Mouse (Mus musculus) kidney, adult 2 months (tissue): ENCODE data around the gene Cacna2d4. TPM values are rescaled to one million over a fixed set of nuclear protein-coding genes. Genes with fewer than 3 reads are reported as not detected.

ENCODE experiments used
- DNase-seq: peaks from one replicate; pipeline ENCODE4 v3.0.0; 2021
- H3K27ac ChIP-seq: fragments of 200-500 bp; 2 replicates; pipeline ENCODE4 v1.5.1; 2012; ENCODE audit warnings: low read depth, low read length, control low read depth, inconsistent platforms; ENCODE audit not compliant: insufficient read depth
- H3K27me3 ChIP-seq: fragments of 200-500 bp; replicated peaks from 2 replicates; pipeline ENCODE4 v1.6.1; 2012; ENCODE audit warnings: mild to moderate bottlenecking, moderate library complexity, low read length, inconsistent platforms; ENCODE audit not compliant: control insufficient read depth, insufficient read depth
- H3K36me3 ChIP-seq: fragments of 200-500 bp; 2 replicates; pipeline ENCODE4 v1.6.1; 2012; ENCODE audit warnings: mild to moderate bottlenecking, moderate library complexity, low read length, inconsistent platforms; ENCODE audit not compliant: control insufficient read depth, insufficient read depth
- H3K4me1 ChIP-seq: fragments of 200-500 bp; 2 replicates; pipeline ENCODE4 v1.6.1; 2011; ENCODE audit warnings: low read length; ENCODE audit not compliant: control insufficient read depth, insufficient read depth
- H3K4me3 ChIP-seq: fragments of 200-500 bp; 2 replicates; pipeline ENCODE4 v1.5.1; 2011; ENCODE audit warnings: mild to moderate bottlenecking, low read depth, low read length, control low read depth; ENCODE audit not compliant: insufficient read depth
- CTCF ChIP-seq: fragments of 200-500 bp; conservative IDR thresholded peaks from 2 replicates; pipeline ENCODE4 v1.5.1; 2011; ENCODE audit warnings: low read depth, mild to moderate bottlenecking, control low read depth, low read length, moderate library complexity, mixed read lengths; ENCODE audit not compliant: insufficient read depth, insufficient read length
- POLR2A ChIP-seq: fragments of 200-500 bp; IDR thresholded peaks from one replicate; pipeline ENCODE4 v1.6.1; 2011; ENCODE audit warnings: low read depth, low read length, control low read depth
- WGBS: fragments of 180-500 bp; shearing (Covaris S2); methylation state at CpG from one replicate; pipeline ENCODE4 v1.1.7; 2018; 5-methylcytosine and 5-hydroxymethylcytosine counted together
- polyA plus RNA-seq: library from polyadenylated mRNA; depleted of rRNA; stranded (reverse); fragments of >200 nt; gene quantifications from 2 replicates; pipeline ENCODE4 v1.2.3, GENCODE M21; 2012

The Cacna2d4 gene
- polyA plus RNA-seq, 1 experiment: 0.66 TPM

DNA sequence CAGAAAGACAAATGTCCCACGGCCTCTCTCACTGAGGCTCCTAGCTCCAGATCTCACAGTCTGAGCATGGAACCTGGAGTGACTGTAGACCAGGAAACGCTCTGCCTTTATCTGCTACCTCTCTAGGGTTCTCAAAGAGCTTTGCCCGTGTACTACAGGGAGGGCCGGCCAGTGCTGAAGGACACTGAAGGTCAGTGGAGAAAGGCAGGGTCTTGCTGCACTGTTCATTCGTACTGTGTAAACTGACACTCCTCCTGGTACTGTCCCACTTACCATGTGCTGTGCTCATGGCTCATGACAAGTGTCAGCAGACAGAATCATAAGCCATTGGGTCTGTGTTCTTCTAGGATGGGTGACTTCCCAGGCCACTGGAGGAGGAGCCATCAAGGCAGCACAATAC is 23.0 kb upstream of the Cacna2d4 start:
- Histone ChIP-seq H3K4me1 (no peaks in the 10 kb centered on the region), H3K27ac (no peak overlapping the region), H3K4me3 (no peak overlapping the region), H3K27me3 (no peaks in the 10 kb centered on the region), H3K36me3 (peaks cover 2% of the 10 kb centered on the region)
- TF ChIP-seq POLR2A (no peak), CTCF (no peak)
- DNase-seq: no peak
- 77% methylated on average over 5 of the region's 5 CpGs for WGBS

DNA sequence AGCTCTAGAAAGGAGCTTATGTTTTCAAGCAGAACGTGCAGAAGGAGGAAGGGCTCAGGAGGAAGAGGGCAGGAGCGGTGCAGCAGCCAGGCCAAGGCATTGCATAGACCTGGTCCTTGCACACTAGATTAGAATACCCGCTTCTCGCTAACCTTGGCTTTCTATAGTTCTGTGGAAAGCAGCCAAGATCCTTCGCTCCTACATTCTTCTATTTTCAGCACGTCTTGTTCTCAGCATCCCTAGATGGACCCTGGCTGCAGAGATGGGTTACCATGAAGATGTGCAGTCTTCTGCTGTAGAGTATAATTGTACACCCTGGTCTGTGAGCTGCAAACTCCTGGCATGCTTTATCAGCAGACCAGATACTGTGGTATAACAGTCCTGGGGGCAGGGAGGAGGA is 22.1 kb upstream of the Cacna2d4 start:
- H3K27me3 ChIP-seq: no peaks in the 10 kb centered on the region
- H3K27ac ChIP-seq: no peak overlapping the region
- DNase-seq: no peak
- H3K36me3 ChIP-seq: peaks cover 2% of the 10 kb centered on the region
- TF ChIP-seq CTCF (no peak), POLR2A (no peak)
- H3K4me3 ChIP-seq: no peak overlapping the region
- H3K4me1 ChIP-seq: no peaks in the 10 kb centered on the region
- WGBS: 82% methylated on average over 6 of the region's 6 CpGs

DNA sequence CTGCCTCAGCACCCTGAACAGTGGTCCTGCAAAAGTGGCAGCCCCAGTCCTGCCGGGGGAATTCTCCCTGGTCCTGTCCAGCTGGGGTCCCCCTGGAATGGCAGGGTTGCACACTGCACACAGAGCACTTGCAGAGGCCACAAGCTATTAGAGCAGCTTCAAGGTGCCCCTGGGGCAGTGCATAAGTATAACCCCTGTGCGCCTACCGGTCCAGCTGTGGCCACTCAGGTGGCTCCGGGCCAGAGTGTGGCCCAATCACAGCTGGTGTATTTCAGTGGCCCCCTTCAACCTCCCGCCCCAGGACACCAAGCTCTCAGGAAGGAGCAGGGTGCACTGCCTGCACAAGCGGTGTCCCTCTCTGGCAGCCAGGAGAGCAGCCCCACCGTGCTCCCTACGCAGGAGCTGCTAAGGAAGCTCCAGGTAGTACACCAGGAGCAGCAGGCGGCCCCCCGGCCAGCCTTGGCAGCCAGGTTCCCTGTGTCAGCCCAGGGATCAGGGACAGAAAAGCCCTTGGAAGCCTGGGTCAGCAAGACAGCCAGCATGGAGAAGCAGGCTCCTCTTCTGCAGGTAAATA is 21.2 kb upstream of the Cacna2d4 start:
- TF ChIP-seq POLR2A (no peak), CTCF (no peak)
- no peak for DNase-seq
- Histone ChIP-seq H3K4me1 (no peaks in the 10 kb centered on the region), H3K27me3 (no peaks in the 10 kb centered on the region), H3K4me3 (no peak overlapping the region), H3K36me3 (peaks cover 2% of the 10 kb centered on the region), H3K27ac (no peak overlapping the region)
- 89% methylated on average over 10 of the region's 10 CpGs for WGBS

DNA sequence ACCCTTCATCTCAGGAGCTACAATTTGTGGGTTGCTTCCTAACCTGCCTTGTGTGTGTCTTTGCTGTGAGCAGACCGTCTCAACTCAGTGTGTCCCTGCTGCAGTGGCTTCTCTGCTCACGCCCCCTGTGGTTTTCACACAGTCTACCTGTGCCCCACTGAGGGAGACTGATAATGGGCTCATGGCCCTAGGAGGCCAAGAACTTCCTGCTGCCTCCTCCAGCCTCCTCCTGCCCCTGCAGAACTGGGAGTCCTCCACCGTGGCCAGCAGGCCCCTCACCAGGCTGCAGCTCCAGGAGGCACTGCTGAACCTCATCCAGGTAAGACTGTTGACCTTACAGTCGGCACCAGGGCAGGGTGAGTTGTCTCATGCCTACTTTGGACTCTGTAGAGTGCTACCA is 18.7 kb upstream of the Cacna2d4 start:
- H3K27me3 ChIP-seq: no peaks in the 10 kb centered on the region
- H3K4me1 ChIP-seq: no peaks in the 10 kb centered on the region
- TF ChIP-seq POLR2A: no peak
- TF ChIP-seq CTCF: no peak
- peaks cover 2% of the 10 kb centered on the region for H3K36me3 ChIP-seq
- WGBS: 69% methylated on average over 4 of the region's 4 CpGs
- DNase-seq: no peak
- H3K27ac ChIP-seq: no peak overlapping the region
- no peak overlapping the region for H3K4me3 ChIP-seq

DNA sequence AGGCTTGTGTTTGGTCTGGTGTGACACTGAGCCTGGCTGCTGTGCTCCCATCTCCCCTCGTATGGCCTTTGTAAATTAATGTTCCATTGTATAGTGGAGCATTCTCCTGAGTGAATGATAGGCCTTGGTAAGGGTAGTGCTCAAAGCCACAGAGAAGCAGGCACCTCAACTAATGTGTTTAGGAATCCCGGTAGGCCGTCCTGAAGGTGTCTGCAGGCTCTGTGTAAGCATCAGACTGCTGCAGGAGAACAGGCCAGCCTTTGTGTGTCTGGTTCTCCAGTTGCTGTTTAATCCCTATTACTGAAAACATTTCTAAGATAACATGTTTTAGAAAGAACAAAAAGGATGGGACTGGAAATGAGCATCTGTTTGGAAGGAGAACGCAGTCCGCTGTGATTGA is 17.7 kb upstream of the Cacna2d4 start:
- 93% methylated on average over 5 of the region's 5 CpGs for WGBS
- H3K36me3 ChIP-seq: peaks cover 2% of the 10 kb centered on the region

DNA sequence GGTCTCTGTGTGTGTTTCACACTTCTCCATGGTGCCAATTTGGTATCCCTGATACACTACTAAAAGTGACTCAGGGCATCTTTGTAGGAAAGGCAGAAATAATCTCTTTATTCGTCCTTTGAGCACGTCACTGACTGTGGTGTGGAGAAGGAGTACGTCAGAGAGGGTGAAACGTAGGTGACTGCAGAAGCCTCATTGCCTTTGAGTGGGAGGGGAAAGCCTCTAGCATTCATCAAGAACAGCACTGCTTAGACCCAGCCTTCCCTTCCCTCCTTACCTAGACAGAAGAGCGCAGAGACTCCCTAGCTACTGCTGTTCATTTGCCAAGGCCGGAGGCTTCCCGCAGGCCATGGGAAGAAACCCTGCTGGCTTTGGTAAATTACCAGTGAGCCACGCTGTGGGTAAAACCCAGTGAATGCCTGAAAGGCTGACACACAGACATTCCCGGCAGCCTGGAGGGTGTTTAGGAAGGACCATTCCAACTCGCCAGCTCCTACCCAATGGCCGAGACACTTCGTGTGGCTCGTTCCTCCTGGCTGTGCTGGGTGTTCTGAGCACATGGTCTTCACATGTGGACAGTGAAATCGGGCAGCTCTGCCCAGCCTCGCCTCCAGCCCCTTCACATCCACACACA is 17.0 kb upstream of the Cacna2d4 start:
- Histone ChIP-seq H3K4me1 (no peaks in the 10 kb centered on the region), H3K4me3 (no peak overlapping the region), H3K36me3 (peaks cover 2% of the 10 kb centered on the region), H3K27me3 (no peaks in the 10 kb centered on the region), H3K27ac (no peak overlapping the region)
- DNase-seq: no peak
- TF ChIP-seq CTCF (no peak), POLR2A (no peak)
- WGBS: 91% methylated on average over 15 of the region's 15 CpGs

More for the DNA sequence above, 17.7 kb upstream of the Cacna2d4 start:
- TF ChIP-seq POLR2A (no peak), CTCF (no peak)
- Histone ChIP-seq H3K4me3 (no peak overlapping the region), H3K27ac (no peak overlapping the region), H3K27me3 (no peaks in the 10 kb centered on the region), H3K4me1 (no peaks in the 10 kb centered on the region)
- DNase-seq: no peak

DNA sequence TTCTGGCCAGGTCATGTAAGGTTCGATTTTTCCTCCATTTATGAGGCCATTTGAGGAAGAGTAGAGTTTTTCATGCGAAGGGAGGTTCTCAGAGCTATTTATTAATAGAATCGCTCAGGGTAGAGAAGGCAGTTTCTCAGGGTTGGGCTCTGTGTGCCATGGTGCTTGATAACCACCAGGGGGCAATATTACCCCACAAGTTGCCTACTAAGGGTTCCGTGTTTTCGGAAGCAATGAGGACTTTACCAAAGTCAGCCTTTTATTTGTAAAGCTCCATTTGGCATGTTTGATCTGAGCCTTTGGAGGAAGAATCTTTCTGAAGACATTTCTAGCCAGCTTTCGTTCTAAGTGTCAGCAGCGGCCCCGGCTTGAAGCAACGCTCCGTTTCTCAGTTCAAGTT is 16.0 kb upstream of the Cacna2d4 start:
- Histone ChIP-seq H3K4me1 (no peaks in the 10 kb centered on the region), H3K4me3 (no peak overlapping the region), H3K27ac (no peak overlapping the region), H3K27me3 (no peaks in the 10 kb centered on the region), H3K36me3 (peaks cover 1% of the 10 kb centered on the region; the same call in 1 of the 2 replicates)
- DNase-seq: peak; percentile 58
- WGBS: 44% methylated on average over 10 of the region's 10 CpGs
- TF ChIP-seq CTCF (peak; percentile 82), POLR2A (no peak)
